Mouse (Mus musculus): ENCODE results near the gene Clpb.

GRCm38 (mm10) chr7:101817861-101818401, 154.5 kb downstream of the Clpb start, which contains the start of gene Phox2a:
- no peak for TF ChIP-seq CTCF (IDR thresholded peaks at IDR 0.05; ENCODE audit: borderline replicate concordance, insufficient read depth, low read depth, low read length)
- TF ChIP-seq POLR2A (IDR thresholded peaks at IDR 0.05; ENCODE audit: borderline replicate concordance, insufficient read depth, low read length), result no peak
